Mouse (Mus musculus): Measurements from ENCODE around the gene Bcap29.
"Not testable (repeated sequence)": the region's sequence is repeated elsewhere in the genome, so short reads cannot be mapped to it uniquely, and the experiment has no call there.

Bcap29 gene

DNA sequence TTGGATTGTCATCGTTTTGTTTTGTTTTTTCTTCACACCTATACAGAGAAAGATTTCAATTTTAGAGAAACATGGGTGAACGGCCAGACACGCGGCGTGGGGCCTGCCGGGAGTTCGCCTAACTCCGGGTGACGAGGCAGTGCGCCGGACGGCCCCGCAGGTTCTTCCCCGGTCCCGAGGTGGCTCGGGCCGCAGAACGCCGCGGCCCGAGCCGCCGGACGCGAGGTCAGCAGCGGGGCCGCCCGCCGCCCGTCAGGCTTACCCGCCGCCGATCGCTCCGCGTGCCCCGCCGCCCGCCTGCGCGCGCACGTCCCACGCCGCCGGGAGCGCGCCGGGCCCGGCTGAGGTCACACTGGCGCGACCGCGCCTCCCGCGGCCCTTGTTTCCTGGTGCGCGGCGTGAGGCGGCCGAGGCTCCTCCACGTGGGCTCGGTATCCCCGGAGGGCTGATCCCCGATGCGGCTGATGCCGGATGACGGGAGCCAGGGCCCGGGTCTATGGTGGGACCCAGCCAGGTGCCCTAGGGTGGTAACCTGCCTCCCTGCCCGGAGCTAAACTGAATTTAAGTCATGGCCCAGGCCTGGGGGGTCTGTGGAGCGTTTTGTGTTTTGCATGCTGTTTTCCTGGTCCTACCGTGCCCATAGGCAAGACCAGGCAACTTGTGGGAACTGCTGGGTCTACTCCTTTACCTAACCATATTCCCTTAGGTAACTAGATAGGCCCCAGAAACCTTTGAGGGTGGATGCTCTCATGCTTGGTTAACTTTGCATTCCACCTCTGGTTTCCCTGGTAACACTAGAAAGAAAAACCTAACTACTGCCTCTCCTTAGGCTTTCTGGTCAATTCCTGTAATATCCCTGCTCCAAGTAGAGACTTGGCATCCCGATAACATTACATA, at the start of gene Bcap29:
Gene Bcap29, minus strand, starts transcription at position 316 of the 897 bp plus-strand sequence.
- peak; percentile 85 for DNase-seq

DNA sequence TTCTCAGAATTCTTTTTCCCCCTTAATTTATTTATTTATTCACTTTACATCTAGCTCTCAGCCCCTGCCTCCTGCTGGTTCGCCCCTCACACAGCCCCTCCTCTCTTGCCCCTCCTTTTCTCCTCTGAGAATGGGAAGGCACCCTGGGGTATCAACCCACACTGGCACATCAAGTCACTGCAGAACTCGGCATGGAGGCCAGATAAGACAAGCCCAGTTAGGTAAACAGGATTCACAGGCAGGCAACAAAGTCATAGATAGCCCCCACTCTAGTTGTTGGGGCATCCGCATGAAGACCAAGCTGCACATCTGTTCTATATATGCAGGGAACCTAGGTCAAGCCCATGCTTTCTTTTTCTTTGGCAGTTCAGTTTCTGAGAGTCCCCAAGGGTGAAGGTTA, 32.7 kb upstream of the Bcap29 start:
- DNase-seq: no peak

DNA sequence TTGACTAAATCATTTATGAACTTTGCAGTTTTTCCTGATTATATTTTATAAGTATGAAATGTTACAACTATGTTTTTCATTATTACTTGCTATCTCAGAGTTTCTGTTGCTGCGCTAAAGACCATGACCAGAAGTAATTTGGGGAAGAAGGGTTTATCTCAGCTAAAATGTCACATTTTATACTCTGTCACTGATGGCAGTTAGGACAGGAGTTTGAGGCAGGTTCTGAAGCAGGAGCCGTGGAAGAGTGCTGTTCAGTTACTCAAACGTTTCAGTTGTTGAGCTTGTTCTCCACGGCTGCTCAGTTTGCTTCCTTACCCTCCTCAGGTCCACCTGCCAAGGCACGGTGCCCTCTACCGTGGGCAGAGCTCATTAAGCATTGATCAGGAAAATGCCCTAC, 31.5 kb upstream of the Bcap29 start:
- DNase-seq: no peak

DNA sequence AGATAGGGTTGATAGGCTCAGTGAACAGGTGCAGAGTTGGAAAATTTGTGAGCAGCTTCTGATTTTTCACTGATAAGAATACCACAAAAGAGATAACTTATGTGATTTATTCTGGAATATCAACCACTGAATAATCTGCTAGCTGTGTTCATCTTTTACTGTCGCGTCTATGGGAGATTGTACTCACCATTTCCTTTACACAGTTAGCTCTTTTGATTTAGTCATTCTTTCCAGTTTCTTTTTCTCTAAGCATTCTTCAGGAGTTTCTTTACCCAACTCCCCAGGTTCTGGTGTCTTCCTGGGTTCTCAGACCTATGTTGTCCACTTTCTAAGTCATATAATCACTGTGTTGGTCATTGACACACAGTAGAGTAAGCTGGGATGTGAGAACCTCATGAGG, 22.4 kb upstream of the Bcap29 start:
- DNase-seq: no peak

DNA sequence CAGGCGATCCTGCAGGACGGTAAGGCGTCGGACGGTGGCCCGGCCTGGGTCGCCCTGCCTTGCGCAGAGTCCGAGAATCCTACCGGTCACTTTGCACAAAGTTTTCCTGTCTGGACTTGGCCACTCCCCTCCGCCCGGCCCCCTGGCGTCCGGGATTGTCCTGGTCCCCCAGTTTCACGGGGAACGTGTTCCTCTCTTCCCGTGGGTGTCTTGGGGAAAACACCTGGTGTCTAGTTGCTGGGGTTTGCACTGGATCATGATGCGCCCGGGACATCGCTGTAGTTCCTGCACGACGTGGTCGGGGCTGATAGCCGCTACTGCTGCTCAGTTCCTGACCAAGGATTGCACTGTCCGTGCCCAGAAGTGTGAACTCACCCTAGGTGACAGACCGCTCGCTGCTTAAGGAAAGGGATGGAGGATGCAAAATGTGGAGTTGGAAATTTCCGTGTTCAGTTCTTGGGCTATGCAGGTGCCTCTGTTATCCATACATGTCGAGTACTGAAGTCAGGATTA, 20.6 kb upstream of the Bcap29 start:
- no peak for DNase-seq

DNA sequence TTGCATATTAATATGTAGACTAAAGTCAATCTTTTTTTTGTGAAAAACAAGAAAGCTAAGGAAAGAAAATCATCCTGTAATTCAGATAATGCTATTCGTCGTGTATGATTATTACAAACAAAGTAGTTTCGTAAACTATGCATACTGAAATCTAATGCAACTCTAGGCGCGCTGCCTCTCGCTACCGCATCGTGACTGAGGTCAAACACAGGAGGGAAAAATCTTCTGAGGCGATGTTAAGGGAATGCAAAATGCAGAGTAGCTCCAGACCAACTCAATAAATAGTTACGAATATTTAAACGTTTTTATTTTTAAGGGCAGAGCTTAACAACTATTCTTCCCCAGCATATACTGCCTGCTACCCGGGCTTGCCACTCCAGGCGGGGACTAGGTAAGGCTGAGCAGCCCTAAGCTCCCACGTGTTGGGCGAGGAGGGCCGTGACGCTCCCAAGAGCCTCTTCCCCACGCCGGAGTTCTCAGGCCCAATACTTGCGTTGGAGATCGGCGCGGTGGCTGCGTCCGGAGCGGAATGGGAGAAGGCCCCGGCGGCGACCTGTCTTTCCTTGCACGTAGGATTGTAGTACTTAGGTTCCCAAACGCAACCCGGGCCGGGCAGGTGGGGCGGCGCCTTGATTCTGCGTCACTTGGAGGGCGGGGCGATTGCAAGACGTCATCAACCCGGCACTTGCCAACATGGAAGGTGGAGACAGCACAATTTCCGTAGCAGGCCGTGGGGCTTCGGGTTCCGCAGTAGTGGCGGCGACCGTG, 19.9 kb upstream of the Bcap29 start, which contains the start of the genes Dus4l and Cog5:
Gene Dus4l, minus strand, starts transcription at position 630 of the 768 bp plus-strand sequence.
Gene Cog5, plus strand, starts transcription at position 673 of the 768 bp plus-strand sequence.
- DNase-seq: peak; percentile 97

DNA sequence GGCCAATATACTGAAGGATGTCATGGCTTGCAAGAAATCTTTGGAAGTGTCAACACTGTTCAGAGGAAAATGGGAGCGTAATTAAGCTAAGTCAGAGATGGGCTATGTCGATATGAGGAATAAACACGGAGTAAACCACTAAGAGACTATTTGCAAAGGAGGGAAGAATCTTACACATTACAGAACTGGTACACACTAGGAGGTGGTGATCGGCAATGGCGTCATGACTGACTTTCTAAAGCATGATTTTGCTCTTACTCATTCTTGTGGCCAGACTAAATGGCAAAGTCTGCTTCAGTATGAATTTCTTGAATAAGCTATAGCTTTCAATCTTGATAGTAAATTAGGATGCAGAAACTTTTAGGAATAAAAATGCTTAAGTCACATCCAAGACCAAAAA, 19.2 kb upstream of the Bcap29 start:
- no peak for DNase-seq

DNA sequence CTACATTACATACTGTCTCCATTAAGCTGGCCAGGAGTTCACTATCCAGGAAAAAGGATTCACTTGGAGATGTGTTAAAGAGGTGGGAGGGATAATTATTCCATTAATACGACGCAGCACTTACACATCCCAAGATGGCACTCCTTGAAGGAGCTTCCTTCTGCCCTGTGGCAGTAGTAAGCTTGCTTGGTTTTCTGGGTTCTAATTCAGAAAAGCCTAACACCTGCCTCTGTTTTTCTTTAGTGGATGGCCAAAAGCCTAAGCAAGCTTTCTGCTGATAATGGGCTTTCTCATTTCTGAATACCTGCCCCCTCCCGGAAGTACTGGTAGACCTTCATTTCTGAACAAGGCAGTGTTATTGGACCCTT, 766 bp upstream of the Bcap29 start:
- no peak for DNase-seq

DNA sequence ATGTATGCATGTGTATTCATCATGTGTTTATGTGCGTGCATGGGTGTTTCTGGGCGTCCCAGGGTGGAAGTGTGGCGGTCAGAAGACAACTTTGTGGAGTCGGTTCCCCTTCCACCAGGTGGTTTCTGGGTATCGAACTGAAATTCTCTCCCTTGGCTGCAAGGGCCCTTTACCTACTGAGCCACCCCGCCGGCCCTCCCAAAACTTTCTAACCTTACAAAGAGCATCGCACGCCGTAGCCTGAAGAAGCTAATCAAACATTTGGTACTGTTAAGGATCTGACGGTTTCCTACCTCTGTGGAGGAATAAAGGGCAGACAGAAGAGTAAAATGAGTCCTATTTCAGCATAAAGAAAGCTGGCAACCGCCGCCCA, 502 bp downstream of the Bcap29 start:
- no peak for DNase-seq

DNA sequence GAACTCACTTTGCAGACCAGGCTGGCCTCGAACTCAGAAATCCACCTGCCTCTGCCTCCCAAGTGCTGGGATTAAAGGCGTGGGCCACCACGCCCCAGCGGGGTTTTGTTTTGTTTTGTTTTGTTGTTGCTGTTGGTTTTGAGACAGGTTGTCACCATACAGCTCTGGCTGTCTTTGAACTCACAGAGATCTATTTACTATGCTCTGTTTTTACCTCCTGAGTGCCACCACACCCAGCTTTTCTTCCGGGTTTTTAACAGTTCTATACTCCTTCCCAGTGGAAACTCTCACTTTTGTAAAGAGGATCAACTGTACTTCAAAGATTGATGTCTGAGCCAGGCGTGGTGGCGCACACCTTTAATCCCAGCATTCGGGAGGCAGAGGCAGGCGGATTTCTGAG, 6.1 kb downstream of the Bcap29 start:
- DNase-seq: not testable (repeated sequence)

DNA sequence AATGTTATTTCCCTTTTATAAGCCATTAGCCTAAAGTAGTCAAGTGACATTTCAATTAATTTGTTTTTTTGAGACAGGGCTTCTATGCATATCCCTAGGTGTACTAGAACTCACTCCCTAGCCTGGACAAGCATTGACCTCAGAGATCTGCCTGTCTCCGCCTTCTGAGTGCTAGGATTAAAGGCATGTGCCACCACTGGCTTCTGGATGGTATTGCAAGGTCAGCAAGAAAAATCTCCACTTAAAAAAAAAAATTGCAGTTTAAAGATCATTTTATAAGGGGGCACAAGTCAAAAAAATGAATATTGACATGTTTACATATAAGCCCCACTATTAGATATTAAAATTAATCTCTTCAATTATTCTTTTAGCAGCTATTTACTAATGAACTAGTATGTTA, 9.4 kb downstream of the Bcap29 start:
- no peak for DNase-seq

DNA sequence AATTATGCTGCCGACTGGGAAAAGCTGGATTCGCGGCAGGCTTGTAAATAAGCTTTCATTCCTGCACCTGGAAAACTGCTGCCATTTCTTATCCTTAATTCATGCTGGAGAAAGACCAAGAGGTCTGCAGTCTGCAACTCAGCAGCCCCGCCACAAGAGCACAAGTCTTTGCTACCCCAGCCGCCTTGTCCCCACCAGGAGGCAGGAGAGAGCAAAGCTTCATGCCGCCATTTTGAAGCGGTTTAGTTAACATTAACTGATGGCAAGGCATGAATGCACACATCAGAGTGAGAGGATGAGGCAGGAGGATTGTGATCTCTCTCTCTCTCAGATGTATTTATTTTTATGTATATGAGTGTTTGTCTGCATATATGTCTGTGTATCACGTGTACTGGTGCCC, 14.4 kb downstream of the Bcap29 start:
- no peak for DNase-seq

DNA sequence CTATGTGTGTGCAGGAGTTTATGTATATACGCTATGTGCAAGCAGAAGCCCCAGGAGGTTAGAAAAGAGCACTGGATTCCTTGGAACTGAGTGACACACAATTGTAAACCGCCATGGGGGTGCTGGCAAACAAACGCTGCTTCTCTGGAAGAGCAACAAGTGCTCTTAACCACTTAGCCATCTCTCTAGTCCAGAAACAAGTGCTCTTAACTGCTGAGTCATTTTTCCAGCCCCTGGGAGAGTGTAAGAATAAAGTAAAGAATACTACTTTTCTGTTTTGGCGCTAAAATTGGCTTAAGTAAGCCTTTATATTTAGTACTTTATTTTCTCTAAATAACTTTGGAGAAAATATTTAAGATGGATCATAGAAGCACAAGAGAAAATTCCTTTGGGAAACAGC, 21.1 kb downstream of the Bcap29 start:
- peak; percentile 44 for DNase-seq

DNA sequence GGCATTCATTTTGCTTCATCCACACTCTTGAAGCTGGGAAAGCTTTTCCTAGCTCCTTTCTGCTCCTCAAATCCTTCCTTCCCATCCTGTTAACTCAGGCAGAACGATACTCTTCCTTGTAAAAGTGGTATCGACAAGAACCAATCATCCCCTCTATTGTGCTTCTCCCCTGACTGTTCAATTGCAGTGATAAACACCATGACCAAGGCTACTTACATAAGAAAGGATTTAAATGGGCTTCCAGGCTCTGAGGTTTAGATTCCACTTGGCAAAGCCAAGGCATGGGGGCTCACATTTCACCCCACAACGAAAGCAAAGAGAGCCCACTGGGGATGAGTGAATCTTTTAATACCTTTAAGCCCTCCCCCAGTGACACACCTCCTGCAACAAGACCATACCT, 26.3 kb downstream of the Bcap29 start:
- DNase-seq: no peak

DNA sequence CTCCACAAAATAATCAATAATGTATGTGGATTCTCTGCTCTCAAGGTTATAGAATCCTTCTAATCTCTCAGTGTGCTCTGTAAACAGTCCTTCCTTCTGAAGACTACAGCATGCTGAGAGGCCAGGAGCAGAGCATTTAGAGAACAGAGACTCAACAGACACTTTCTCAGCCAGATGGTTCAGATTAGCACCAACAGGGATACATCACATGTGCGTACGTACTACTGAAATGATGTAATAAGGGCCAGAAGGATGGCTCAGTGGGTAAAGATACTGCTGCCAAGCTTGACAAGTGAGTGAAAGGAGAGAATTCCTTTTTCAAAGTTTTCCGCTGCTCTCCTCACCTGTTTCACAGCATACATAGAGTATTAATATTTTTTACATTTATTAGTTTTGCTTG, 29.6 kb downstream of the Bcap29 start:
- no peak for DNase-seq

DNA sequence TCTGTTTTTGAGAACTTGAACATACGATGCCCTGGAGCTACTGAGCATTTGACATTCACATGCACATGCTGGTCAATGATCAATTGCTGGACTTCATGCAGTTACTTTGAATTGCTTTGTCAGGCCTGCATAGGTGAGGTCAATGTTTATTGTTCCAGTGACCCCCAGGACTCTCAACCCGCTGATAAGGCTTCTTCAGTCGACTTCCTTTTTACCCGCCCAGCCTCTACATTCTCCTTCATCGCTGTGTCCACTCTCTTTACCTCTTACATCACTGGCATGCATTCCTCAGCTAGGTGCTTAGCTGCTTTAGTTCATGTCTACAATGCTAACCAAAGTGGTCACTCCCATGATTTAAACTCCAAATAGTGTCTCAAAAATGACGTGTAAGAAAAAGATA, 30.9 kb downstream of the Bcap29 start:
- DNase-seq: peak; percentile 32

DNA sequence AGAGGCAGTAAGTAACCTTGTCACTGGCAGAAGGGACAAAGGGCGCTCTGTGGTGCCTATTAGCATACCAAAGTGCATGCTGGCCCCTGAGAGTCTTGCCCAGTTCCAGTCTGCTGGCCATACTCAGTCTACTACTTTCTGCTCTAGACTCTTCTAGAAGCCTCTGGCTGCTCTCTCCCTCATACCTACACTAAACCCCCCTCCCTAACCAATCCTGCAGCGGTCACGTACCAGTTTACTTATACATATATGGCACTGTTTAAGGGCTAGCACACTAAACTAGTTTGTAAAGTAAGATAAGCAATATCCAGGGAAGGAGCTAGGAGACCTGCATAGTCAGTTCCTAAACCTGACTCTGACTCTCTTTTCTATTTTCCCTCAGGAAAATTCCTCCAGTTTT, 40.2 kb downstream of the Bcap29 start:
- no peak for DNase-seq

DNA sequence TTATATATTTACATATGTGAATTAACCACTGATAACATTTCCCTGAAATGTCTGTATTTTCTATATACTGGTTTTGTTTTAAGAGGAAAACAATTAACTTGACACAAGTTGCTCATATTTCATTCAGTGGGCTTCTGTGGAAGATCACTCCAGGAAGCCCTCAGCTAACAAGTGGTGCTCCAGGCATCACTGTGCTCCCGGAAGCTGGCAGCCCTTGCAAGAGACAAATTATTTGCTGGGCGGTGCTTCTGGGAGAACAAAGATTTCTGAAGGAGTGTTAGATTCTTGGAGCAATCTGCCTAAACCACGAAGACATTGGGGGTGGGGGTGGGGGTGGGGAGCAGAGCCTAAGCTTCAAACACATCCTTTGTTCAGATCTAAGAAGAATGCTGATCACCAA, 42.4 kb downstream of the Bcap29 start:
- DNase-seq: peak; percentile 29

DNA sequence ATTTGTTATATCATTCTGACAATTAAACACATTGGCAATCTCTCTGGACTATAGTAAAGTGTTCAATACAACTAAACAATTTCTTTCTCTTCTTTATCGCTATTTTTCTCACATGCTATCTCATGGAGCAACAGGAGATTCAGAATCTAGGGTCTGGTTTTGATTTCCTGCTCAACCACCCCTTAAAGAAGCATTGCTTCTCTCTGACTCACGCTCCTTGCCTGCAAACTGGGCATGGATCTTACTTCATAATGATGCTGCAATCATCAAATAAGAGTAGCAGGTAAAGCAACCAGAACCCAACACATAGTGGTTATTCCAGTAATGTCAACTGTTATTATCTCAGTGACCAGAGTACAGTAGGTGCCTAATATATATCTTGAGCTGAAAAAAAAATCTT, 50.7 kb downstream of the Bcap29 start:
- DNase-seq: no peak

DNA sequence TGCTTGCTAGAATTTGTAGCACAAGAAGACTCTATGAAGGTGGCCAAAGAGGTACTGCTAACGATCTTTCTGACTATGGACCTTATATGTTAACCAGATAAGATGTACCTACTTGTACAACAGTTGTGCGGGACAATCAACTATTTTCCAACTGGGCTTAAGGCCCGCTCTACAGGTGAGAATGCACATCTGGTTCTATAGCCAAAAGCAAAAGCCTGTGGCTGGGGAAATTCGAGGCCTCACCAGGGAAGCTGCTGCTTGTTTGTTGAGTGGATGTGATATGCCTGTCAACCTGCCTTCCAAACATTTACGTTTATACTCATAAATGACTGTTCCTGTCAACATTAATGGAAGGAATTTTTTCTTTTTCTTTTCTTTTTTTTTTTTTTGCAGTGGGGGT, 52.4 kb downstream of the Bcap29 start:
- no peak for DNase-seq

DNA sequence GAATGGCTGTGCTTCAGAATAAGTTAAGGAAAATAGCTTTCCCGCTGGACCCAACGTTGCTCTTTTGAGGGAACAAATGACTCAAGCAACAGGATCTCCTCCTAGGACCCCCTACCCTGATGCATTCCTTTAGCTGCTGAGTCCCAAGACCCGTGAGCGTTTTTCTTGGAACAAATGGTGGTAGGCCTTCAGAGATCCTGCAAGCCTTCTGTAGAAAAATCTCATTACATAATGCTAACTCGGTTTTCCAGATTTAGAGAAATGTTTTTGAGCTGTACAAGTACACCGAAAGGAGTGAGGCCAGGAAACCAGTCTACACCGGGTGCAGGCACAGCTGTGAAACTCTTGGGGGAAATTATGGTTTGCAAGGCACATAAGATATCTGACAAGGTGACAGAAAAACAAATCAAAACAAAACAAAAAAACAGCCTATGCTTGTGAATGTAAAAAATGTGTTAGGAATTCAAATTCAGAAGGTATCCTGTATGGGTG, 53.1 kb downstream of the Bcap29 start:
- DNase-seq: no peak

DNA sequence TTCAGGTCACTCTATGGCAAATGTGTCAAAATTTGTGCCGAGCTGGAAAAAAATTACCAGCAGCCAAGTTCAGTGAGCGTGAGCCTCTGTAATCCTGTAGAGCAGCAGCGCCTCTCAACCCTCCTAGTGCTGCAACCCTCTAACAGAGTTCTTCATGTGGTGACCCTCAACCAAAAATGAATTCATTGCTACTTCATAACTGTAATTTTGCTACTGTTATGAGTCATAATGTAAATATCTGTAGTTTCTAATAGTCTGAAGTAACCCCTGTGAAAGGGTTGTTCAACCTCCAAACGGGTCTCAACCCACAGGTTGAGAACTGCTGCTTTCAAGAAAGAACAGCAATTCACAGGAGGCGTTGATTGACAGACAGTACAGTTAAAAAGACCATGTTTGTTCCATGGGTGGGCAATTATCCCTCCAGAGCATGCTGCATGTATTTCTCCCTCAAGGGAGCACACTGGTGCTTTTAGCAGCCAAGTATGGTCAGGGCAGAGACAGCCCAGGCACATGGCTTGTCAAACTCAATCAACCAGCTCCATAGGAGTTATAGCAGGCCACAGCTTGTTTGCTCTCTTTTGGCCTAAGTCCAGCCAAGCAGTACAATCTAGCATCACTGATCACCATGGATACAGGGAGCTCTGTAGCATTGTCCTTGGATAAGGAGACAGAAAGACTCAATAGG, 53.7 kb downstream of the Bcap29 start:
- no peak for DNase-seq
